Mouse (Mus musculus) kidney, postnatal 0 days (tissue): ENCODE results near the gene Orai1. TPM values are rescaled to one million over a fixed set of nuclear protein-coding genes. Genes with fewer than 3 reads are reported as not detected.

Experiments used
- ATAC-seq: fragments of 200-750 bp; cut with Nextera tagmentation; replicated peaks from 2 replicates; pipeline ENCODE4 v1.8.0; 2017; ENCODE audit warnings: low read depth, moderate number of reproducible peaks, moderate TSS enrichment, moderate library complexity; ENCODE audit not compliant: low FRiP score
- DNase-seq: peaks from one replicate; pipeline ENCODE4 v3.0.0-alpha.2; 2016; ENCODE audit warnings: low spot score
- H3K27ac ChIP-seq: fragments of 300-500 bp; sonication (generic); 2 replicates; pipeline ENCODE4 v1.5.1; 2014; ENCODE audit warnings: mild to moderate bottlenecking
- H3K27me3 ChIP-seq: fragments of 300-500 bp; sonication (generic); 2 replicates; pipeline ENCODE4 v1.6.1; 2014; ENCODE audit warnings: low read length, mixed read lengths; ENCODE audit not compliant: insufficient read depth
- H3K36me3 ChIP-seq: fragments of 300-500 bp; sonication (generic); 2 replicates; pipeline ENCODE4 v1.6.1; 2014; ENCODE audit warnings: low read length, mixed read lengths; ENCODE audit not compliant: insufficient read depth
- H3K4me1 ChIP-seq: fragments of 300-500 bp; sonication (generic); replicated peaks from 2 replicates; pipeline ENCODE4 v1.6.1; 2014; ENCODE audit warnings: antibody characterized with exemption, low read length, mixed read lengths; ENCODE audit not compliant: insufficient read depth
- H3K4me2 ChIP-seq: fragments of 300-500 bp; sonication (generic); 2 replicates; pipeline ENCODE4 v1.6.1; 2014; ENCODE audit warnings: mild to moderate bottlenecking, low read length, moderate library complexity, mixed read lengths
- H3K4me3 ChIP-seq: fragments of 300-500 bp; sonication (generic); replicated peaks from 2 replicates; pipeline ENCODE4 v1.5.1; 2014; ENCODE audit warnings: low read depth, low read length
- H3K9ac ChIP-seq: fragments of 300-500 bp; sonication (generic); 2 replicates; pipeline ENCODE4 v1.6.1; 2014; ENCODE audit warnings: low read depth, low read length
- H3K9me3 ChIP-seq: fragments of 300-500 bp; sonication (generic); replicated peaks from 2 replicates; pipeline ENCODE4 v1.6.1; 2016; ENCODE audit warnings: low read length, inconsistent platforms, mixed read lengths
- CTCF ChIP-seq: IDR thresholded peaks from 2 replicates; pipeline ENCODE4 v1.5.1; 2016; ENCODE audit warnings: antibody characterized with exemption, low read depth, mild to moderate bottlenecking, moderate library complexity
- WGBS: fragments of 180-500 bp; shearing (Covaris S2); extraction: QIAGEN DNeasy Blood & Tissue Kit; methylation state at CpG from one replicate; pipeline ENCODE4 v1.1.7; 2014; 5-methylcytosine and 5-hydroxymethylcytosine counted together
- polyA plus RNA-seq: library from polyadenylated mRNA; unstranded; fragments of >200 nt; fragmentation: Nextera tagmentation; extraction: Ambion mirVana; gene quantifications from 2 replicates; pipeline ENCODE4 v1.2.1, GENCODE M21; 2015

Gene Orai1
- polyA plus RNA-seq, 1 experiment from 2014 or later, result 23.4 TPM

DNA sequence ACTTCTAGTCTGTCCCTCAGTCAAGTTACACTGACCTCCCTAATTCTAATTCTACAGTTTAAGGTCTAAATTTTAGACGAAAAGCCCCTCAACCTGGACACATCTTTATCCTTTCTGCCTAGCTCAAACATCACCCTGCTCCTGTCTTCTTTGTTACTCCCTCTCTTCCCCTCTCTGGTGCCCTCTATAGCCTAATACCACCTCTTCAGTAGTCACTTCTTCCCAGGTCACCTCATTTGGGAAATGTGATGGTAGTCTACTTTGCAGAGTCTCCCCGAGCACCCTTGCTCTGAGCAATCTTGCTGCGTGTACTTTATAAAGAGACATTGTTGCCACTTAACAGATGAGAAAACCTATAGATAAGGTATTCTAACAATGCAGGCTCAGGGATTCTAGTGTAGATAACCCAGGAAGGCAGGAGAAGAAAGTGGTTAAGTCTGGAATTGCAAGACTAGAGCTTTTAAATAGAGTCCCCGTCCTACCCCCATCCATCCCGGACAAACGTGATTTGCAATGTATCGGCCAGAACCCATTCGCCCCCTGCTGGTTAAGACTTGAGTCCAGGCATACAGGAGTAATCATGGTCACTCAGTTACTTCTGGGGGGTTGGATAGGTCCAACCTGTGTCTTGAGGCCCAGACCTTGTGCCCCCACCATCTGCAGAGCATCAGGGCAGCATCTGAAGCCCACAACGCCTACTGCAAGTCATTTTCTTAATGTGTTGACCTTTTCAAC lies 30.9 kb downstream of the Orai1 start:
- Histone ChIP-seq H3K9ac (no peak overlapping the region), H3K27ac (no peak overlapping the region), H3K4me3 (no peak overlapping the region), H3K9me3 (no peaks in the 10 kb centered on the region), H3K36me3 (no peaks in the 10 kb centered on the region), H3K27me3 (no peaks in the 10 kb centered on the region), H3K4me2 (no peak overlapping the region), H3K4me1 (no peaks in the 10 kb centered on the region)
- ATAC-seq (peak; percentile 46), DNase-seq (peak; percentile 92)
- peak; percentile 90 for TF ChIP-seq CTCF
- 23% methylated on average over 9 of the region's 9 CpGs for WGBS

DNA sequence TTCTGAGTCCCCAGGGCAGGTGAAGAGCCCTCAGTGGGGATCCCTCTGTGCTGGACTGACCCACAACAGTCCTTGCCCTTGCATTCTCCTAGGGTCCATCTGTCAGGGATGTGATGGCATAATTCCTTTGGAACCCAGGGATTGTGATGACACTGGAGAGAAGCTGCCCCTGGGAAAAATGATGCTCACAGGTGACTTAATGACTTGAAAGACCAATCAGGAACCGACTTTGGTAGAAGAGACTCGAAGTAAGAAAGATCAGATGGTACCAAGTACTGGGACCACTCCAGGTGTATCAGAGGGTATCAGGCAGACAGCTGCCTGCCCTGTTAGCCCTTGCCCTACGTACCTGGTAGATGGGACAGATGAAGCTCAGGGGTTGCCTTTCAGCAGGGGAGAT lies 32.0 kb downstream of the Orai1 start, which contains the start of gene Morn3:
Gene Morn3, minus strand, starts transcription at position 101 of the 400 bp plus-strand sequence.
- DNase-seq (no peak), ATAC-seq (no peak)
- 80% methylated on average over 3 of the region's 3 CpGs for WGBS
- no peaks in the 10 kb centered on the region for H3K4me1 ChIP-seq
- no peaks in the 10 kb centered on the region for H3K36me3 ChIP-seq
- no peak within 1 kb of the TSS for H3K4me3 ChIP-seq
- no peak within 1 kb of the TSS for H3K9ac ChIP-seq
- no peak within 1 kb of the TSS for H3K4me2 ChIP-seq
- H3K27me3 ChIP-seq, result no peaks in the 10 kb centered on the region
- no peak within 1 kb of the TSS for H3K27ac ChIP-seq
- no peaks in the 10 kb centered on the region for H3K9me3 ChIP-seq
- TF ChIP-seq CTCF, result no peak

DNA sequence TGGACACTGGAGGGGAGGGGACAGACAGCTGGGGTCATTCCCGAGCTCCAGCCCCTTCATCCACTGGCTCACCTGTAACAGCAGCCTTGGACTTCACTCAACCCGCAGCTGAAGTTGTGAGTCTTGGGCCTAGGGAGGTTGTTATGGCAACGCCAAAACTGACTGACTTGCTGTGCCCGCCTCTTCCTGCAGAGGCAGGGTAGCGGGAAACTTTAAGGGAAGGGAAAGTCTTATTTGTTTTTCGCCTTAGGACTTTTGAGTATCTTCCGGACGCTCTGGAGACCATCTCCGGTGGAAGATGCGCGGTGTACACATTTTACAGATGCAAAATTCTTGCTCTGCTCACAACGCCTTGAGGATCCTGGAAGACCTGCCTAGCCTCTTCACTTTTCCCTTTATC lies 34.4 kb downstream of the Orai1 start:
- Histone ChIP-seq H3K27ac (no peak overlapping the region), H3K4me2 (peak overlapping the region; percentile 48), H3K27me3 (no peaks in the 10 kb centered on the region), H3K9me3 (no peaks in the 10 kb centered on the region), H3K4me1 (no peaks in the 10 kb centered on the region), H3K9ac (peak overlapping the region; percentile 40; the same call in 1 of the 2 replicates), H3K36me3 (no peaks in the 10 kb centered on the region), H3K4me3 (no peak overlapping the region)
- TF ChIP-seq CTCF, result peak; percentile 45
- peak; percentile 53; the same call in 1 of the 2 replicates for ATAC-seq
- 3% methylated on average over 12 of the region's 12 CpGs for WGBS
- DNase-seq, result peak; percentile 86

DNA sequence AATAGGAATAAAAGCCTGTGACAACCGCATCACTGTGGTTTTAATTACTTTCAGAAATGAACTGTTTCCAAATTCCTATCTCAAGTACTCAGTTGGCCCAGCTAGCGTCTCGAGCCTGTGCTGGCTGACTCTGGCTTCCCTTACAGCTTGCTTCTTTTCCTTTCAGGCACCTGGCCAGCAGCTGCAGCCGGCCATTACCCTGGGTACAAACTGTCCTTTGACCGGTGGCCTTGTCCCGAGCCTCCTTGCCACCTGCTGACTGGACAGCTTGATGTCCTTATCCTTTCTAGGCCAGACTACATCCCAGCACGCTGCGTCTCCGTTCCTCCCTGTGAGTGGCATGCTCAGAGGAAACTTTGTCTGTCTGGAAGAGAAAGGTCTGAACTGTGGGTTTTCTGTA lies 36.0 kb downstream of the Orai1 start:
- WGBS, result 79% methylated on average over 9 of the region's 9 CpGs
- no peak for ATAC-seq
- Histone ChIP-seq H3K9ac (no peak overlapping the region), H3K27ac (no peak overlapping the region), H3K27me3 (no peaks in the 10 kb centered on the region), H3K4me2 (no peak overlapping the region), H3K4me1 (no peaks in the 10 kb centered on the region), H3K4me3 (no peak overlapping the region), H3K36me3 (no peaks in the 10 kb centered on the region), H3K9me3 (no peaks in the 10 kb centered on the region)
- DNase-seq, result no peak
- no peak for TF ChIP-seq CTCF

DNA sequence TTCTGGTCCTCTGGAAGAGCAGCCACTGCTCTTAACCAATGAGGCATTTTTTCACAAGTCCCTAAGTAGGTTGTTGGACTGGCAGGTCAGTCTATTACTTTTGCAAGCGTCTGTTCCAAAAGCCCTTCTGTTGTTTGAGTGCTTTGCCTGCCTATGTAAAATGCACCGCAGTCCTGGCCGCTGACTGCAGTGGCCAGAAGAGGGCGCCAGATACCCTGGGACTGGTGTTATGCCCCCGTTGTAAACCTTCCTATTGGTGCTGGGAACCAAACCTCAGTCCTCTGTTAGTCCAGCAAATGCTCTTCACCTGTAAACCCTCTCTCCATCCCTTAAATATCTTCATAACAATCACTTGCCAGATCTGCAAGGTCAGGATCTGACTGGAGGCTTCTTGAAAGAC lies 36.9 kb downstream of the Orai1 start:
- H3K27ac ChIP-seq, result no peak overlapping the region
- H3K36me3 ChIP-seq, result no peaks in the 10 kb centered on the region
- H3K27me3 ChIP-seq, result no peaks in the 10 kb centered on the region
- no peak overlapping the region for H3K9ac ChIP-seq
- ATAC-seq (no peak), DNase-seq (no peak)
- no peaks in the 10 kb centered on the region for H3K9me3 ChIP-seq
- H3K4me2 ChIP-seq, result no peak overlapping the region
- no peak overlapping the region for H3K4me3 ChIP-seq
- WGBS, result 87% methylated on average over 5 of the region's 5 CpGs
- no peaks in the 10 kb centered on the region for H3K4me1 ChIP-seq
- TF ChIP-seq CTCF, result 0 out of 2 replicates have a peak, but pooled peaks have one; percentile 11

DNA sequence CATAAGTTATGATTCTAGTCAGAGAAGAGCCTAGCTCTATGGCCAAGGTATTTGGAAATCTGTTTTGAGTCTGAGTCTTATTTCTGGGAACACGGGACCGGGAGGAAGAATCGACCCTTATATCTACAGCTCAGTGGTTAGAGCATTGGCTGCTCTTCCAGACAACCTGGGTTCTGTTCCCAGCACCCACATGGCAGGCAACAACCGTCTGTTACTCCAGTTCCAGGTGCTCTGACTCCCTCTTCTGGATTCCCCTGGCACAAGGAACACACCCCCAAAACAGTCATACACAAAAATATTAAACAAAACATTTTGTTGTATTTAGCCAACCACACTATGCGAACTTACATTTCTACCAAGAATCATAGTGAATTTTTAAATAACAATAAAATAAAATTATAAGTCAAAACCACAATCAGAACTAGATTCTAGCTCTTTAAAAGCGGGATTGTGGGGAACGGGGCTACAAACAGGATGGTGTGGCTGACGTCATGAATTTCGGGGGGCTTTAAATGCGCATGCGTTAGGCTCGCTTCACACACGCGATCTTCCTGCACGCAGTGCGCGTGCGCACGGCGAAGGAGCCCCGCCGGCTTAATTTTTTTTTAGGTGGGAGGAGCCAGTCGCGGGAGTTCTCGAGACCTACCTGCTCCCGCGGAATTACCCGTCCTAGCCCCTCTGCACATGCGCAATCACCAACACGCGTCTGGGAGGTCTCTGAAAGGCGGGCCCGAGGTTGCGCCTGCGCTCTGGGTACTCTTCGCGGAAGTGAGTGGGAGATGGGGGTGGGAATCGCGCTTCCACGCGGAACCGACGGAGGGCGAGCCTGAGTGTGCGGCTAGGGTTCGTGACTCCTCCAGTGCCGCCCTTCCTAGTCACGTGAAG lies 42.7 kb downstream of the Orai1 start:
- peak; percentile 100 for DNase-seq
- 8% methylated on average over 48 of the region's 48 CpGs for WGBS
- peak; percentile 56 for TF ChIP-seq CTCF

More for the DNA sequence above, 42.7 kb downstream of the Orai1 start:
- Histone ChIP-seq H3K36me3 (no peaks in the 10 kb centered on the region), H3K9ac (peak overlapping the region; percentile 45), H3K4me3 (peak overlapping the region; percentile 33), H3K9me3 (no peaks in the 10 kb centered on the region), H3K27me3 (no peaks in the 10 kb centered on the region), H3K4me2 (peak overlapping the region; percentile 53), H3K4me1 (peaks cover 11% of the 10 kb centered on the region), H3K27ac (peak overlapping the region; percentile 68)
- peak; percentile 91 for ATAC-seq
